Mouse (Mus musculus): Measurements from ENCODE around the gene Syt12. TPM values are rescaled to one million over a fixed set of nuclear protein-coding genes. Genes with fewer than 3 reads are reported as not detected.

Syt12 gene
- polyA plus RNA-seq, 1 experiment from 2014 or later: 0.23 TPM

- Histone ChIP-seq H3K9me3 (ENCODE audit: control insufficient read depth) (no peaks in the 10 kb centered on the region), H3K27ac (ENCODE audit: low read depth, low read length) (no peak overlapping the region), H3K9ac (ENCODE audit: low read depth, low read length) (peak overlapping the region; percentile 47; the same call in 1 of the 2 replicates), H3K4me3 (ENCODE audit: low read depth, low read length) (peak overlapping the region; percentile 63), H3K36me3 (ENCODE audit: control insufficient read depth, insufficient read depth) (no peaks in the 10 kb centered on the region), H3K27me3 (replicated peaks; ENCODE audit: control insufficient read depth, insufficient read depth, low read length) (no peaks in the 10 kb centered on the region; the same call in 1 of the 2 replicates), H3K4me2 (replicated peaks; ENCODE audit: low read depth) (peak overlapping the region; percentile 90), H3K4me1 (replicated peaks; ENCODE audit: control insufficient read depth, insufficient read depth, low read length) (no peaks in the 10 kb centered on the region)
- WGBS: 7% methylated on average over 13 of the region's 13 CpGs
- no peak for ATAC-seq
- TF ChIP-seq CTCF (IDR thresholded peaks at IDR 0.05; ENCODE audit: low read depth): no peak
Measured at GRCm38 (mm10) chr19:4511116-4511841, 34.0 kb upstream of the Syt12 start.

- H3K27ac ChIP-seq (ENCODE audit: low read depth, low read length): no peak within 1 kb of the TSS
- H3K9ac ChIP-seq (ENCODE audit: low read depth, low read length): peak within 1 kb of the TSS; percentile 47; the same call in 1 of the 2 replicates
- TF ChIP-seq CTCF (IDR thresholded peaks at IDR 0.05; ENCODE audit: low read depth): 0 out of 2 replicates have a peak, but pooled peaks have one; percentile 1
- H3K4me2 ChIP-seq (replicated peaks; ENCODE audit: low read depth): peak within 1 kb of the TSS; percentile 90
- peak; percentile 99 for ATAC-seq
- WGBS: under 1% methylated on average over 71 of the region's 82 CpGs
- H3K36me3 ChIP-seq (ENCODE audit: control insufficient read depth, insufficient read depth): no peaks in the 10 kb centered on the region
- H3K9me3 ChIP-seq (ENCODE audit: control insufficient read depth): no peaks in the 10 kb centered on the region
- H3K27me3 ChIP-seq (replicated peaks; ENCODE audit: control insufficient read depth, insufficient read depth, low read length): no peaks in the 10 kb centered on the region; the same call in 1 of the 2 replicates
- H3K4me1 ChIP-seq (replicated peaks; ENCODE audit: control insufficient read depth, insufficient read depth, low read length): no peaks in the 10 kb centered on the region
- peak within 1 kb of the TSS; percentile 63 for H3K4me3 ChIP-seq (ENCODE audit: low read depth, low read length)
Measured at GRCm38 (mm10) chr19:4509986-4510963, 33.0 kb upstream of the Syt12 start, which contains the start of gene Pcx. Gene Pcx (plus strand): TSS chr19:4510472.

GRCm38 (mm10) chr19:4507746-4508145, 30.5 kb upstream of the Syt12 start:
- ATAC-seq: no peak
- no peaks in the 10 kb centered on the region for H3K36me3 ChIP-seq (ENCODE audit: control insufficient read depth, insufficient read depth)
- WGBS: 36% methylated on average over 3 of the region's 3 CpGs
- H3K9ac ChIP-seq (ENCODE audit: low read depth, low read length): no peak overlapping the region
- no peaks in the 10 kb centered on the region for H3K4me1 ChIP-seq (replicated peaks; ENCODE audit: control insufficient read depth, insufficient read depth, low read length)
- TF ChIP-seq CTCF (IDR thresholded peaks at IDR 0.05; ENCODE audit: low read depth): no peak
- H3K27ac ChIP-seq (ENCODE audit: low read depth, low read length): no peak overlapping the region
- no peaks in the 10 kb centered on the region for H3K9me3 ChIP-seq (ENCODE audit: control insufficient read depth)
- no peak overlapping the region for H3K4me3 ChIP-seq (ENCODE audit: low read depth, low read length)
- no peak overlapping the region for H3K4me2 ChIP-seq (replicated peaks; ENCODE audit: low read depth)
- no peaks in the 10 kb centered on the region; the same call in 1 of the 2 replicates for H3K27me3 ChIP-seq (replicated peaks; ENCODE audit: control insufficient read depth, insufficient read depth, low read length)

- H3K9ac ChIP-seq (ENCODE audit: low read depth, low read length): no peak overlapping the region
- H3K36me3 ChIP-seq (ENCODE audit: control insufficient read depth, insufficient read depth): no peaks in the 10 kb centered on the region
- no peak for ATAC-seq
- TF ChIP-seq CTCF (IDR thresholded peaks at IDR 0.05; ENCODE audit: low read depth): no peak
- H3K4me2 ChIP-seq (replicated peaks; ENCODE audit: low read depth): no peak overlapping the region
- H3K4me3 ChIP-seq (ENCODE audit: low read depth, low read length): no peak overlapping the region
- no peaks in the 10 kb centered on the region for H3K9me3 ChIP-seq (ENCODE audit: control insufficient read depth)
- H3K27ac ChIP-seq (ENCODE audit: low read depth, low read length): no peak overlapping the region
- H3K27me3 ChIP-seq (replicated peaks; ENCODE audit: control insufficient read depth, insufficient read depth, low read length): no peaks in the 10 kb centered on the region
- H3K4me1 ChIP-seq (replicated peaks; ENCODE audit: control insufficient read depth, insufficient read depth, low read length): no peaks in the 10 kb centered on the region
- WGBS: 95% methylated on average over 1 of the region's 1 CpGs
Measured at GRCm38 (mm10) chr19:4504830-4505229, 27.6 kb upstream of the Syt12 start.

GRCm38 (mm10) chr19:4502701-4503100, 25.5 kb upstream of the Syt12 start:
- H3K4me2 ChIP-seq (replicated peaks; ENCODE audit: low read depth): no peak overlapping the region
- 52% methylated on average over 2 of the region's 2 CpGs for WGBS
- H3K27ac ChIP-seq (ENCODE audit: low read depth, low read length): no peak overlapping the region
- H3K9ac ChIP-seq (ENCODE audit: low read depth, low read length): no peak overlapping the region
- H3K9me3 ChIP-seq (ENCODE audit: control insufficient read depth): no peaks in the 10 kb centered on the region
- no peak for ATAC-seq
- no peak for TF ChIP-seq CTCF (IDR thresholded peaks at IDR 0.05; ENCODE audit: low read depth)
- H3K4me3 ChIP-seq (ENCODE audit: low read depth, low read length): no peak overlapping the region
- no peaks in the 10 kb centered on the region for H3K4me1 ChIP-seq (replicated peaks; ENCODE audit: control insufficient read depth, insufficient read depth, low read length)
- H3K36me3 ChIP-seq (ENCODE audit: control insufficient read depth, insufficient read depth): no peaks in the 10 kb centered on the region
- no peaks in the 10 kb centered on the region for H3K27me3 ChIP-seq (replicated peaks; ENCODE audit: control insufficient read depth, insufficient read depth, low read length)

All from intestine, postnatal 0 days (tissue).